Mouse (Mus musculus) embryonic fibroblast, embryonic 13.5 days (primary cell): ENCODE measurements around the gene Eif4g3.

ENCODE experiments used
- CTCF ChIP-seq: IDR thresholded peaks from 2 replicates; pipeline ENCODE4 v1.5.1; 2011; ENCODE audit warnings: mild to moderate bottlenecking, control low read depth, low read length, moderate library complexity, borderline replicate concordance; ENCODE audit not compliant: insufficient read depth
- POLR2A ChIP-seq: IDR thresholded peaks from 2 replicates; pipeline ENCODE4 v1.6.1; 2011; ENCODE audit warnings: low read depth, mild to moderate bottlenecking, control low read depth, low read length, moderate library complexity

GRCm38 (mm10) chr4:138257116-138257687 lies 264.4 kb downstream of the Eif4g3 start:
- no peak for TF ChIP-seq CTCF
- no peak for TF ChIP-seq POLR2A
